Mouse (Mus musculus) thymus, postnatal 0 days (tissue): ENCODE data around the gene Spdef. TPM values are rescaled to one million over a fixed set of nuclear protein-coding genes. Genes with fewer than 3 reads are reported as not detected.

Experiments used
- DNase-seq: peaks from one replicate; pipeline ENCODE4 v3.0.0-alpha.2; 2015; ENCODE audit warnings: low spot score
- polyA plus RNA-seq: library from polyadenylated mRNA; unstranded; fragments of >200 nt; fragmentation: Nextera tagmentation; extraction: Ambion mirVana; gene quantifications from 2 replicates; pipeline ENCODE4 v1.2.1, GENCODE M21; 2015

Gene Spdef
- polyA plus RNA-seq, 1 experiment from 2014 or later, result 0.99 TPM

- no peak for DNase-seq
Measured at GRCm38 (mm10) chr17:27725412-27725811, 3.3 kb downstream of the Spdef start.

- DNase-seq, result no peak
Measured at GRCm38 (mm10) chr17:27725011-27725410, 3.7 kb downstream of the Spdef start.

- no peak for DNase-seq
Measured at GRCm38 (mm10) chr17:27724327-27724726, 4.4 kb downstream of the Spdef start.

- DNase-seq, result no peak
Measured at GRCm38 (mm10) chr17:27721125-27721664, 7.6 kb downstream of the Spdef start.

GRCm38 (mm10) chr17:27720326-27720725 is 8.4 kb downstream of the Spdef start:
- DNase-seq, result no peak

- no peak for DNase-seq
Measured at GRCm38 (mm10) chr17:27719663-27720062, 9.1 kb downstream of the Spdef start.

GRCm38 (mm10) chr17:27718250-27718649 is 10.5 kb downstream of the Spdef start:
- DNase-seq, result no peak

- peak; percentile 13 for DNase-seq
Measured at GRCm38 (mm10) chr17:27716804-27717203, 12.0 kb downstream of the Spdef start.

GRCm38 (mm10) chr17:27712832-27713231 is 15.9 kb downstream of the Spdef start:
- no peak for DNase-seq

GRCm38 (mm10) chr17:27709650-27710049 is 19.1 kb downstream of the Spdef start:
- no peak for DNase-seq

GRCm38 (mm10) chr17:27707954-27708661 is 20.6 kb downstream of the Spdef start:
- DNase-seq, result peak; percentile 80

- DNase-seq, result no peak
Measured at GRCm38 (mm10) chr17:27705661-27706060, 23.1 kb downstream of the Spdef start.

- DNase-seq, result no peak
Measured at GRCm38 (mm10) chr17:27703961-27704621, 24.7 kb downstream of the Spdef start.

GRCm38 (mm10) chr17:27702518-27702917 is 26.2 kb downstream of the Spdef start:
- no peak for DNase-seq

- no peak for DNase-seq
Measured at GRCm38 (mm10) chr17:27701856-27702255, 26.9 kb downstream of the Spdef start.

GRCm38 (mm10) chr17:27700812-27701211 is 27.9 kb downstream of the Spdef start:
- DNase-seq, result no peak

- DNase-seq, result no peak
Measured at GRCm38 (mm10) chr17:27699641-27700244, 29.0 kb downstream of the Spdef start.

- no peak for DNase-seq
Measured at GRCm38 (mm10) chr17:27690993-27691693, 37.6 kb downstream of the Spdef start.

GRCm38 (mm10) chr17:27686395-27686794 is 42.4 kb downstream of the Spdef start:
- DNase-seq, result no peak

GRCm38 (mm10) chr17:27685550-27685913 is 43.2 kb downstream of the Spdef start:
- DNase-seq, result no peak

- peak; percentile 47 for DNase-seq
Measured at GRCm38 (mm10) chr17:27684886-27685549, 43.7 kb downstream of the Spdef start.
